Mouse (Mus musculus) liver, adult 2 months (tissue): ENCODE data around the gene Itm2c. TPM values are rescaled to one million over a fixed set of nuclear protein-coding genes. Genes with fewer than 3 reads are reported as not detected.

ENCODE experiments used
- DNase-seq: peaks from one replicate; pipeline ENCODE4 v3.0.0-alpha.2; 2011; ENCODE audit warnings: low read depth, low spot score; ENCODE audit errors: extremely low read depth
- H3K27ac ChIP-seq: fragments of 200-500 bp; replicated peaks from 2 replicates; pipeline ENCODE4 v1.5.1; 2012; ENCODE audit warnings: low read depth, mild to moderate bottlenecking, control low read depth, inconsistent platforms, low read length; ENCODE audit not compliant: insufficient read depth
- H3K27me3 ChIP-seq: fragments of 200-500 bp; 2 replicates; pipeline ENCODE4 v1.6.1; 2012; ENCODE audit warnings: mild to moderate bottlenecking, moderate library complexity, low read length, inconsistent platforms; ENCODE audit not compliant: control insufficient read depth, insufficient read depth
- H3K36me3 ChIP-seq: fragments of 200-500 bp; 2 replicates; pipeline ENCODE4 v1.6.1; 2012; ENCODE audit warnings: low read length, inconsistent platforms; ENCODE audit not compliant: control insufficient read depth, insufficient read depth
- H3K4me1 ChIP-seq: fragments of 200-500 bp; 2 replicates; pipeline ENCODE4 v1.6.1; 2011; ENCODE audit warnings: low read length; ENCODE audit not compliant: control insufficient read depth, insufficient read depth
- H3K4me3 ChIP-seq: fragments of 200-500 bp; 2 replicates; pipeline ENCODE4 v1.5.1; 2011; ENCODE audit warnings: low read depth, mild to moderate bottlenecking, control low read depth, low read length, moderate library complexity; ENCODE audit not compliant: insufficient read depth
- H3K79me2 ChIP-seq: fragments of 200-500 bp; 2 replicates; pipeline ENCODE4 v1.6.1; 2012; ENCODE audit warnings: inconsistent platforms, mild to moderate bottlenecking, low read length, moderate library complexity; ENCODE audit not compliant: control insufficient read depth, insufficient read depth
- H3K9ac ChIP-seq: fragments of 200-500 bp; 2 replicates; pipeline ENCODE4 v1.6.1; 2012; ENCODE audit warnings: low read depth, mild to moderate bottlenecking, control low read depth, inconsistent platforms, low read length
- CTCF ChIP-seq: fragments of 200-500 bp; IDR thresholded peaks from 2 replicates; pipeline ENCODE4 v1.5.1; 2011; ENCODE audit warnings: low read depth, low read length, control low read depth
- POLR2A ChIP-seq: fragments of 200-500 bp; IDR thresholded peaks from 2 replicates; pipeline ENCODE4 v1.6.1; 2011; ENCODE audit warnings: low read length, control low read depth; ENCODE audit not compliant: insufficient read depth; ENCODE audit errors: extremely low read depth
- WGBS: fragments of 180-500 bp; shearing (Covaris S2); methylation state at CpG from one replicate; pipeline ENCODE4 v1.1.7; 2018; 5-methylcytosine and 5-hydroxymethylcytosine counted together
- polyA plus RNA-seq: library from polyadenylated mRNA; depleted of rRNA; stranded (reverse); fragments of >200 nt; gene quantifications from 2 replicates; pipeline ENCODE4 v1.2.3, GENCODE M21; 2012; rRNA removed
- total RNA-seq: library from RNA; depleted of rRNA; stranded (reverse); fragments of >200 nt; gene quantifications from 2 replicates; pipeline ENCODE4 v1.2.3, GENCODE M21; 2014; rRNA removed

Gene Itm2c
- total and polyA plus RNA-seq, 2 experiments = 39.1 to 60.1 TPM

GRCm38 (mm10) chr1:85949085-85949684 is 55.1 kb downstream of the Itm2c start:
- DNase-seq = no peak
- 90% methylated on average over 2 of the region's 2 CpGs for WGBS
- no peak for TF ChIP-seq POLR2A
- H3K36me3 ChIP-seq = no peaks in the 10 kb centered on the region
- H3K4me1 ChIP-seq = no peaks in the 10 kb centered on the region; the same call in 1 of the 2 replicates
- no peaks in the 10 kb centered on the region for H3K27me3 ChIP-seq
- no peak overlapping the region for H3K4me3 ChIP-seq
- H3K9ac ChIP-seq = no peak overlapping the region
- H3K27ac ChIP-seq = no peak overlapping the region
- no peaks in the 10 kb centered on the region for H3K79me2 ChIP-seq

- Histone ChIP-seq H3K27me3 (no peaks in the 10 kb centered on the region), H3K79me2 (no peaks in the 10 kb centered on the region), H3K9ac (no peak overlapping the region), H3K4me3 (no peak overlapping the region), H3K36me3 (no peaks in the 10 kb centered on the region), H3K4me1 (peaks cover 7% of the 10 kb centered on the region; the same call in 1 of the 2 replicates), H3K27ac (no peak overlapping the region)
- WGBS = 60% methylated on average over 3 of the region's 3 CpGs
- TF ChIP-seq POLR2A (no peak), CTCF (no peak)
- DNase-seq = no peak
Observed at GRCm38 (mm10) chr1:85955150-85955549, 61.1 kb downstream of the Itm2c start.

GRCm38 (mm10) chr1:85957290-85957689 is 63.2 kb downstream of the Itm2c start:
- no peak for TF ChIP-seq POLR2A
- TF ChIP-seq CTCF = no peak
- Histone ChIP-seq H3K9ac (no peak overlapping the region), H3K36me3 (no peaks in the 10 kb centered on the region), H3K4me3 (no peak overlapping the region), H3K27me3 (no peaks in the 10 kb centered on the region), H3K79me2 (no peaks in the 10 kb centered on the region), H3K4me1 (peaks cover 13% of the 10 kb centered on the region), H3K27ac (no peak overlapping the region)
- 67% methylated on average over 5 of the region's 5 CpGs for WGBS
- DNase-seq = no peak

GRCm38 (mm10) chr1:85957942-85958619 is 64.0 kb downstream of the Itm2c start:
- no peak for DNase-seq
- no peak for TF ChIP-seq CTCF
- Histone ChIP-seq H3K79me2 (no peaks in the 10 kb centered on the region), H3K36me3 (no peaks in the 10 kb centered on the region), H3K27ac (no peak overlapping the region), H3K27me3 (no peaks in the 10 kb centered on the region), H3K4me1 (peaks cover 13% of the 10 kb centered on the region), H3K9ac (no peak overlapping the region), H3K4me3 (no peak overlapping the region)
- 90% methylated on average over 9 of the region's 9 CpGs for WGBS

Other genes with a start within 250 kb of the Itm2c start
- 12.6 and 14.6 TPM in 2 replicates for gene Sp100, start 244.3 kb upstream of the Itm2c start, total RNA-seq
- gene Sp100, start 244.3 kb upstream of the Itm2c start, polyA plus RNA-seq = 2.8 and 3.2 TPM in 2 replicates
- gene A630001G21Rik, start 115.6 kb upstream of the Itm2c start, total RNA-seq = 0.37 and 1.5 TPM in 2 replicates
- gene A630001G21Rik, start 115.6 kb upstream of the Itm2c start, polyA plus RNA-seq = 0.36 and 0.77 TPM in 2 replicates
- 51.5 and 54.0 TPM in 2 replicates for gene Cab39, start 100.8 kb upstream of the Itm2c start, total RNA-seq
- gene Cab39, start 100.8 kb upstream of the Itm2c start, polyA plus RNA-seq = 17.5 and 18.0 TPM in 2 replicates
- gene 4933407L21Rik, start 34.2 kb downstream of the Itm2c start, total RNA-seq = not detected in 2 replicates
- not detected in 2 replicates for gene 4933407L21Rik, start 34.2 kb downstream of the Itm2c start, polyA plus RNA-seq
- gene Gpr55, start 66.7 kb downstream of the Itm2c start, total RNA-seq = 0.09 and 0.20 TPM in 2 replicates
- 0.04 TPM in 1 of 2 replicates, not detected in the other for gene Gpr55, start 66.7 kb downstream of the Itm2c start, polyA plus RNA-seq
- gene Spata3, start 122.5 kb downstream of the Itm2c start, total RNA-seq = not detected in 2 replicates
- gene Spata3, start 122.5 kb downstream of the Itm2c start, polyA plus RNA-seq = not detected in 2 replicates
- gene 2810459M11Rik, start 151.6 kb downstream of the Itm2c start, total RNA-seq = 39.0 and 44.0 TPM in 2 replicates
- gene 2810459M11Rik, start 151.6 kb downstream of the Itm2c start, polyA plus RNA-seq = 54.1 and 66.2 TPM in 2 replicates
- gene Psmd1, start 170.1 kb downstream of the Itm2c start, total RNA-seq = 81.6 and 85.1 TPM in 2 replicates
- 57.3 and 61.3 TPM in 2 replicates for gene Psmd1, start 170.1 kb downstream of the Itm2c start, polyA plus RNA-seq
- not detected in 2 replicates for gene Htr2b, start 217.7 kb downstream of the Itm2c start, total RNA-seq
- gene Htr2b, start 217.7 kb downstream of the Itm2c start, polyA plus RNA-seq = not detected in 2 replicates
- not detected in 2 replicates for gene Gm21972, start 239.4 kb downstream of the Itm2c start, total RNA-seq
- gene Gm21972, start 239.4 kb downstream of the Itm2c start, polyA plus RNA-seq = 0.39 TPM in 1 of 2 replicates, not detected in the other